Mouse (Mus musculus) 3T3-L1 (cell line): ENCODE measurements around the gene P2ry1.

ENCODE experiments used
- DNase-seq: peaks from one replicate; pipeline ENCODE4 v3.0.0-alpha.2; 2015; ENCODE audit warnings: low read depth, low spot score

Gene P2ry1

GRCm38 (mm10) chr3:61002587-61003501 is at the start of gene P2ry1:
P2ry1 (plus strand) TSS chr3:61002795.
- DNase-seq: no peak

GRCm38 (mm10) chr3:60953199-60953736 is 49.3 kb upstream of the P2ry1 start:
- DNase-seq: no peak

- no peak for DNase-seq
Measured at GRCm38 (mm10) chr3:60954073-60954472, 48.5 kb upstream of the P2ry1 start.

- DNase-seq: no peak
Measured at GRCm38 (mm10) chr3:60958769-60959168, 43.8 kb upstream of the P2ry1 start.

GRCm38 (mm10) chr3:60965137-60965536 is 37.5 kb upstream of the P2ry1 start:
- peak; percentile 9 for DNase-seq

DNA sequence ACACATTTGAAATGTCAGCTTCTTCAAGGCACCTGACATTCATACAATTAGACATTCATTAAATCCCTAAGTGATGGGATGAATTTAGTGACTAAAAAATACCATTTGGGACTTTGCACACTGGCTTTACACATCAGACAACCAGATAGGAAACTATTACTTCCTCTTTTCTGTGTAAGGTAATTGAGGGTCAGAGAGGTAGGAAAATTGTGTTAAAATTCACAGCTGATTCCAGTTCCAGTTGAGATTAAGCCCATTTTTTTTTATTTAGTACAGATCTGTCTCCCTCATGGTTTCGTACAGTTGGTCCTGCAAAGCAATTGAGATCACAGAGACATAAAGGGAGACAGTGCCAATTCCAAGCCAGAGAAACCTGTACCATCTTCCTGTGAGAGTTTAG is 27.7 kb upstream of the P2ry1 start:
- no peak for DNase-seq

DNA sequence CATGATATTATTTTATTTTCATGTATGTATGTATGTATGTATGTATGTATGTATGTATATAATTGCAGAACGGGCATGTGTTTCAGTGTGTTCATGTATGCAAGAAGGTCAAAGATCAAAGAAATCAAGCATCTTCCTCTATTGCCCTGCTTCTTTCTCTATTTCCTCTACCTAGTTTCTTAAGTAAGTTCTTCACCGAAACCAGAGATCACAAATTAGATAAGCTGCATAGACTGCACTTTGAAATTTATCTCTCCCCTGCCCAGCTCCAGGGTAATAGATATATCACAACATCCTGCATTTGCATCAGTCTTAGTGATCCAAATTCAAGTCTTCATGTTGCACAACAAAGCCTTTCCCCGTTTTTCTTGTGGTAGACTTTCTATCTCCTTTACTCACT is 20.5 kb upstream of the P2ry1 start:
- DNase-seq: no peak

DNA sequence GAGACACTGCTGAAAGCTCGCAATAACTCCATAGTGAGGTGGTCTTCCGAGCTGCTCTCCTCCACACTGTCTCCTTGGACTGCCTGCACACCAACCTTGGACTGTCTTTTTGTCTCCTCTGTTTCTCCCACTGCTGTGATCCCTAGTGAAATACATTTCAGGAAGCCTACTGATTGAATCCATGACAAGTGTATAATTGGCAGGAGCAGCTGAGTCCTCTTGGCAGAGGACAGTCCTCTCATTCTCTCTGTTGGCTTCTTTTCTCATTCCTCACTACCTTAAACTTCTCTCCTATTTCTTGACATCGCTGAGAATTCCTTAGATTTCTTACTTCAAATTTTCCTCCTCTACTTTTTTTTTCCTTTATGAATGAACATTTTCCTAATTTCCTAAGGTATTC is 4.5 kb upstream of the P2ry1 start:
- DNase-seq: no peak

DNA sequence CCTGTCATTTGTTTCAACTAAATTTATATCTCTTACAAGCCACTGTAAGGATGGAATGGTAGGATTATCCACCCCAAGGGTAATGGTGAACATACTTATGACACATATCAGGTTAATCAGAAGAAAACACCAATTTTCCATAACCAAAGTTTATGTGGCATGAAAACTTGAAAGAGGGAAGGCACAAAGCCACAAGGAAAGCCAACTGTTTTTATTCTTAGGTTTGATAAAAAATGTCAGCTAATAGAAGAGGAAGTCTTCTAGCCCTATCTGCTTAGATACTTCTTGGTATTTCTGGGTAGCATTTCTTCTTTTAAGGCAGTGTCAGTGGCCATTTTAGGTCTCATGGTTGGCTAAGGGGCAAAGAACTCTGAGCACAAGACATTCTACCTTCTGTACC is 2.9 kb upstream of the P2ry1 start:
- DNase-seq: no peak

DNA sequence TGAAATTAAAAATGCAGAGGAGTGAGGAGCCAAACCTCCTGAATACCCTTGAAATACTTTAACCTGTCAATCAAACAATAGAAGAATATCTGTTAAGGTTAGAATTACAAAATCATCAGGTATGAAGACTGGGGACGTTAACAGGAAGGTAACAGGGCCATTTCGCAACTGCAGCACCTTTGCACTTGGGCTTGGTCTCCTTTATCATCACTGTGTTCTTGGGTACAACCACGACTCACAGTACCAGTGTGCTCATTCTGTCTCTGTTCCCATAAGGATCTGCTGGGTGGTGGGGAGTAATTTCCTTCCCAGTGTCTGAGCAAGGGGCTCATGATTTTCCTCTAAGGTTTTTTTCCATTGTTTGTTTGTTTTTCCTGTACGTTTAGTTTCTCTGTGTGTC is 1.8 kb upstream of the P2ry1 start:
- DNase-seq: no peak

- DNase-seq: no peak
Measured at GRCm38 (mm10) chr3:61001852-61002586, 576 bp upstream of the P2ry1 start.

GRCm38 (mm10) chr3:61004611-61005010 is 2.0 kb downstream of the P2ry1 start:
- DNase-seq: no peak

- no peak for DNase-seq
Measured at GRCm38 (mm10) chr3:61011660-61012059, 9.1 kb downstream of the P2ry1 start.

GRCm38 (mm10) chr3:61012550-61012949 is 10.0 kb downstream of the P2ry1 start:
- DNase-seq: no peak

GRCm38 (mm10) chr3:61016733-61017132 is 14.1 kb downstream of the P2ry1 start:
- DNase-seq: no peak

DNA sequence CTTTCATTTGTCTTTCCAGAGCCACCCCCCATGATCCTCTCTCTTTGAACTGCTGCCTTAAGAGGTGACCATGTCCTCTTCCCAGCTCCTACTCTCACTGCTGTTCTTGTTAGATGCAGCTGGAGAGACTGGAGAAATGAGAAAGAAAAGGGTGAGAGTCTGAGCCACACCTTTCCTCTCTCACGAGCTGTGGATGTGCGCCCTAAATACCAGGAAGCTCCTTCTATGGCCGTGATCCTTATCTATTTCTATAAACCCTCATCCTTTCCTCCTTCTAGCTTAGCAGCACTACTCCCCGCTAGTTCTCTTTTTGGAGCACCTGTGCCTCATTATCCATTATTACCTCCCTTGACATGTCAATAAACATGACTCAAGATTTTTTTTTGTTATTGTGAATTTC is 29.5 kb downstream of the P2ry1 start:
- no peak for DNase-seq

GRCm38 (mm10) chr3:61035633-61036032 is 33.0 kb downstream of the P2ry1 start:
- no peak for DNase-seq

GRCm38 (mm10) chr3:61039916-61040315 is 37.3 kb downstream of the P2ry1 start:
- DNase-seq: no peak

- no peak for DNase-seq
Measured at GRCm38 (mm10) chr3:61049976-61050672, 47.5 kb downstream of the P2ry1 start.
